Mouse (Mus musculus) fat pad, adult 2 months (tissue): ENCODE data around the gene Rasal3.

Source experiments
- DNase-seq: peaks from one replicate; pipeline ENCODE4 v3.0.0-alpha.2; 2011; ENCODE audit warnings: low read depth, low spot score; ENCODE audit errors: extremely low read depth

The Rasal3 gene

GRCm38 (mm10) chr17:32403417-32403816, at the start of gene Rasal3:
Rasal3 (minus strand) TSS chr17:32403583.
- DNase-seq: no peak

GRCm38 (mm10) chr17:32452482-32452881, 49.1 kb upstream of the Rasal3 start, which contains the start of gene Cyp4f39:
Cyp4f39 (plus strand) TSS chr17:32452723.
- no peak for DNase-seq

GRCm38 (mm10) chr17:32450844-32451537, 47.6 kb upstream of the Rasal3 start:
- no peak for DNase-seq

GRCm38 (mm10) chr17:32449042-32449441, 45.7 kb upstream of the Rasal3 start:
- no peak for DNase-seq

- no peak for DNase-seq
These were observed 43.8 kb upstream of the Rasal3 start for GRCm38 (mm10) chr17:32447195-32447594.

- no peak for DNase-seq
These were observed 41.6 kb upstream of the Rasal3 start for GRCm38 (mm10) chr17:32445016-32445415.

GRCm38 (mm10) chr17:32443245-32443644, 39.9 kb upstream of the Rasal3 start:
- no peak for DNase-seq

- DNase-seq: no peak
These were observed 33.7 kb upstream of the Rasal3 start for GRCm38 (mm10) chr17:32437106-32437505.

GRCm38 (mm10) chr17:32435151-32435550, 31.8 kb upstream of the Rasal3 start:
- DNase-seq: no peak

GRCm38 (mm10) chr17:32434324-32434723, 30.9 kb upstream of the Rasal3 start:
- DNase-seq: no peak

- no peak for DNase-seq
These were observed 28.6 kb upstream of the Rasal3 start for GRCm38 (mm10) chr17:32431972-32432371.

- no peak for DNase-seq
These were observed 23.2 kb upstream of the Rasal3 start for GRCm38 (mm10) chr17:32426610-32427009.

GRCm38 (mm10) chr17:32424034-32424433, 20.7 kb upstream of the Rasal3 start, which contains the start of gene Pglyrp2:
Pglyrp2 (minus strand) TSS chr17:32424167.
- no peak for DNase-seq

- no peak for DNase-seq
These were observed 17.4 kb upstream of the Rasal3 start for GRCm38 (mm10) chr17:32420781-32421180.

GRCm38 (mm10) chr17:32419989-32420388, 16.6 kb upstream of the Rasal3 start:
- no peak for DNase-seq

GRCm38 (mm10) chr17:32416771-32417170, 13.4 kb upstream of the Rasal3 start:
- no peak for DNase-seq

GRCm38 (mm10) chr17:32415417-32416020, 12.1 kb upstream of the Rasal3 start:
- no peak for DNase-seq

GRCm38 (mm10) chr17:32411898-32412297, 8.5 kb upstream of the Rasal3 start:
- DNase-seq: no peak

GRCm38 (mm10) chr17:32402779-32403157, 615 bp downstream of the Rasal3 start:
- DNase-seq: no peak

- DNase-seq: no peak
These were observed 1.2 kb downstream of the Rasal3 start for GRCm38 (mm10) chr17:32402011-32402778.

- no peak for DNase-seq
These were observed 7.1 kb downstream of the Rasal3 start for GRCm38 (mm10) chr17:32396266-32396665.

GRCm38 (mm10) chr17:32393944-32394343, 9.4 kb downstream of the Rasal3 start:
- DNase-seq: no peak
